Mouse (Mus musculus): ENCODE results near the gene Nnmt.

Gene Nnmt

DNA sequence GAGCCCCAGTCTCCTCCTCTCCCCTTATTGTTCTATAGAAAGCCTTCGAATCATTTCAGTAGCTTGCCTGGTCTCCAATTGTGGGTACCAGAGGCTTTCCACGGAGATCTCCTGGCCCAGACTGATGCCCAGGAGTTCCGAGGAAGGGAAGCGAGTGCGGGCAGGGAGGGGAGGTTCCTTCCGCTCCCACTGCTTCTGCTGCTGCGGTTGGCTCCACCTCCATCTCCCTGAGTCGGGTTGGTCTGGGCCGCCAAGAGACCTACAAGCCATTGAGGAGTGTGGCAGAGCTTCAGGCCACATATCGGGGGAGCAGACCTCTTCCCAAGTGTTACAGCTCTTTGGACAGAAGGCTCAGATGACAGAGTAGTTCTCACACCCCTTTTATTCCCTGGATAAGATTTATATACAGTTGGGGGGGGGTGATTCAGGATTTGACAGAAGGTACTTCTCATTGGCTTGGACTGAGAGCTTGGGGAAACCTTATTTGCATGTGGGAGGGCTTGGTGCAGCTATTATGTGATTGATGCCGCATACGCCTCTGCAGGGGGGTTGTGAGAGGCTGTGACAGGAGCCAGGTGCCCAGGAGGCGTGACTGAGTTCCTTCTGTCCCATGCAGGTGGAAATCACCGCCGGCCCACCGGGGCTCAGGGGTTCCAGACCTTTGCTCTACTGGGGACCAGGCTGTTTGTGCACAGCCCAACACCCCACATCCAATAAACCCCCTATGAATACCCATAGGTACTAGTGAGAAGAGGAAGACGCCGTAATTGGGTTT is 30.8 kb upstream of the Nnmt start:
- no peak for DNase-seq (ENCODE audit: low spot score in 2 of 2)

DNA sequence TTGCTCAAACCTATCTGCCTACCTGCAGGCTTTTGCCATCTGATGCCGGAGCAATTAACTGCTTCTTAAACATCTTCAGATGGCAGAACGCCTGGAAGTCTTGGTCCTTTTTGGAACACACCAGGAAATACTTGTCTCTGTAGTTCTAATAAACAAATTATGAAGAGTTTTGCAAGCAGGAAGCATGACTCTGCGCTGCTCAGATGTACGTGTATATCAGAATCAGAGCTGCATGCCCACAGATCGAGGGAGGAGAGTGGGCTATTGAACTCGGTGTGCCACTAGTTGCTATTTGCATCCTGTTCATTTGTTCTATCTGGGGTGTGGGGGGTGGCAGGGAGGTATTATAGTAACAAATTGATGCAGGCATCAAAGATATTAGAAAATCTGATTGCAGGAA is 28.2 kb upstream of the Nnmt start:
- DNase-seq (ENCODE audit: low spot score in 2 of 2), result no peak

DNA sequence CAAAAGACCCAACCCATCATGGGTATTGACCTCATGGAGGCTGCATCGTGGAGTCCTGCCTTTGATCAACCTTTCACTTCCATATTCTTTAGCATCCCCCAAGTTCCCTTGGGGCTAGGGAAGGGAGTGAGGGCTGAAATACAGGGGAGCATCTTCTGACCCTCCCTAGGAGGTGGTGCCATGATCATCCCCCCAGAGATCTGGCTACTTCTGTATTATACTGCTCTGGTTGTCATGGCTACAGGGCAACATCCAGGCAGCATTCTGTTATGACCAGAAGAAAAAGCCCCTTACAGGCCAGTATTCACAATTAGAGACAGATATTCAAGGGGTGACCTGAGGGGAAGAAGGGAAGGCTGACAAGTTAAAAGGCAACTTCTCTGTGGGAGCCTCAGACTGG is 14.3 kb upstream of the Nnmt start:
- DNase-seq (ENCODE audit: low spot score in 2 of 2), result no peak

DNA sequence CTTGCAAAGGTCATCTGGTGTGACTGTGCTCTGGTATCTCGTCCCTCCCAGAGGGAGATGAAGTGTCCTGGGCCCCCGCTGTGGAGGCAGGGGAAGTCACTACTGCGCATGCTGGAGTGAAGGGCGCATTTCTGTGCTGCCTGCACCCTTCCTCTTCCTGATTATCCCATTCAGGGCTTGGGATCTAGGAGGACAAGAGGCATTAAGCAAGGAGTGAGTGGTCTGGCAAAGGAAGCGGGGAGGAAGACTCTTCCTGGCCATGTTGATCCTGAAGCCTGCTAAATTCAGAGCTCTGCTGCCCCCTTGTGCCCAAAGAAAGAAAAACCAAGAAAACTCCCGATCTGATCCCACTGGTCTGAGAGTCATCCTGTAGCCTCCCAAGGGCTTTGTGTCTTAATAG is 13.6 kb upstream of the Nnmt start:
- peak in 1 of 2 experiments; percentile 66 for DNase-seq (ENCODE audit: low spot score in 2 of 2)

DNA sequence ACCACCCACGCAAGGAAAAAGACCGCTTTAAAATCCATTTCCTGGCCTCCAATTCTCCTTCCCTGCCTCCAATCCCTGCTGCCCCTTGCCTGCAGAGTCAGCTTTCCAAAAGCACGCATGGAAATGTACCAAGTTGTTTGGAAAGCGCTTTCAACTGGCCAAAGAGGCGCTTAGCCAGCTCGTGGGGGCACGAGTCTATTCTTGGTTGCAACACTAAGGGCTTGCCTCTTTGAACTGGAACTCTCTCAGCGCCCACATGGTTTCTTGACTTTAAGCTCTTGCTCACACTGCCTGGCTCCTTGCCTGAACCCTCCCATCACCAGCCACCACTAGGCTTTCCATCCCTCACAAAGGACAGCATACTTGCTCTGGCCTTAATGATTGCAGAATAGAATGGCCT is 13.2 kb upstream of the Nnmt start:
- no peak for DNase-seq (ENCODE audit: low spot score in 2 of 2)

DNA sequence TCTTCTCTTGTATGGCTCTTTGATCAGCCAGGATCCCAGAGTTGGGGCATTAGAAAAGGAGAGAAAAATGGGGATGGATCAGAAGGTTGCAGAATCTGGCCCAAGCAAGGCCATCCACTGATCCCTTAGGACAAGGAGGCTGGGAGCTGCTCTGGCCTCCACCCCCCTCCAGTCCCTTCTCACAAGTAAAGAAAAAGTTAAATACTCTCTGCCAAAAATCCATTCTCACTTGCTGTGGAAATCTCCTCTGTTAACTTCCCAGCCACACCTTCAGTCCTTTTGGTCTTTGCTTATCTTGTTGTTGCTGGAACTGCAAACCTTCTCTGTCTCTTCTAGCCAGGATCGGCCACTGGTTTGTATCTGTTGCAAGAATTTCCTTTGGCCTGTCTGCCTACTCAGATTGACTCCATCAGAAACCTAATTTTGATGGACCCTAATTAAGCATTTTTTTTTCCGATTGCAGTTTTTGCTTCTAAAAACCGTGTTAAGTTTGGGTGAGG is 12.6 kb upstream of the Nnmt start:
- no peak for DNase-seq (ENCODE audit: low spot score in 2 of 2)

DNA sequence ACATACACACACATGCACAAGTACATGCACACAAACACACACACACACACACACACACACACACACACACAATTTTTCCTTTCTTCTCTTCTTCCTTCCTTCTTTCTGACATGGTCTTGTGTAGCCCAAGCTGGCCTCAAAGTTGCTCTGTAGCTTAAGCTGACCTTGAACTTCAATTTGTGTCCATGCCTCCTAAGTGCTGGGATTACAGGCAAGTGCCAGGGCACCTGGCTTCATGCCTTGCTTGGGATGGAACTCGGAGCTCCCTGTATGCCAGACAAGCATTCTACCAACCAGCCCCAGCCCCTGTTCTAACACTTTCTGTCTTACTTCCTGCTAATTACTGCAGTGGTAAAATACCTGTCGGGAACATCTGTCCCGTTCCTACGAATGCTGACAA is 8.3 kb upstream of the Nnmt start:
- no peak for DNase-seq (ENCODE audit: low spot score in 2 of 2)

DNA sequence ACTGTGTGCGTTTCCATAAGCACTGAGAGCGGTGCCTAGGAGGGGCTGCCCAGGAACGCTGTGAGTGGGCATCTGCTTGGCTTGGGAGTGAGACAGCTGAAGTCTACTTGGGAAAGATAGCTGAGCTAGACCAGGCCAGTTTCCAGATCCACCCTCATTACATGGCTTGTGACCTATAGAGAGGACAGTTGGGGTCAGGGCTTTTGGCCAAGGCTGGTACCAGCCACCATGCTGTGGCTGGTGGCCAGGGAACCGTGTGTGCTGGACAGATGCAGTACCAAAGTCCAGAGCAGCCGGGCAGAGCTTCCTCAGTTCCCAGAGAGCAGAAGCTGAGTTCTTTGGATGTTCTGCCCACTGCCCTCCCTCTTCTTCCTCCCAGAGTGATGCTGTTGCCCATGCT is 7.6 kb upstream of the Nnmt start:
- DNase-seq (ENCODE audit: low spot score in 2 of 2), result no peak

DNA sequence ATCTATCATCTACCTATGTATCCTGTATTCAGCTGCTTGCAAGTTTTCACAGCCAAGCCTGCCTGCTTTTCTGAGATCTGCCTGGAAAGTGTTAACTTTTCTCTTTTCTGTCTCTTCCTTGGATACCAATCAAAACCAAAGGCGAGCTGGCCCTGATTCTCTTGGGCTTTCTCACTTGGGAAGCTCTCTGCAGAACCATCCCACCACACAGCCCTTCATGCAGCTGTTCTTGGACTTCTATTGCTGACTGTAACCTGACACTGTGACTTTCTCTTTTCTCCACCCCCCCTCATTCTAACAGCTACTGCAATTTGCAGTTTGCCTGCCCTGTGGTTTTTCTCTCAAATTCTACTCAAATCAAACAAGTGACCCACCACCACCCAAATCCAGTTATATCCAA is 6.1 kb upstream of the Nnmt start:
- DNase-seq (ENCODE audit: low spot score in 2 of 2), result no peak

DNA sequence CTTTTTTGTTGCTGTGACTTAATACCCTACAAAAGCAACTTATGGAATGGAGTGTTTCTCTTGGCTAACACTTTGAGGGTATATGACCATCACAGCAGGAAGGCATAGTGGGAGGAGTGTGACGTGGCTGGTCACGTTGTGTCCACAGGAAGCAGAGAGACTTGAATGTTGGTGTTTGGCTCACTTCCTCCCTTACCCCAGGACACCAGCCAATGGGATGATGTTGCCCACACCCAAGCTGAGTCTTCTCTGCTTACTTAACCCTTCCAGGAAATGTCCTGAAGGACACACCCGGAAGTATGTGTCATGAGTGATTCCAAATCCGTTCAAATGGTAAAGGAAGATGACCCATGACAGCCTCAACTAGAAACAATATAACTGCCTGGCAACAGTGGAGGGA is 4.8 kb upstream of the Nnmt start:
- no peak for DNase-seq (ENCODE audit: low spot score in 2 of 2)

DNA sequence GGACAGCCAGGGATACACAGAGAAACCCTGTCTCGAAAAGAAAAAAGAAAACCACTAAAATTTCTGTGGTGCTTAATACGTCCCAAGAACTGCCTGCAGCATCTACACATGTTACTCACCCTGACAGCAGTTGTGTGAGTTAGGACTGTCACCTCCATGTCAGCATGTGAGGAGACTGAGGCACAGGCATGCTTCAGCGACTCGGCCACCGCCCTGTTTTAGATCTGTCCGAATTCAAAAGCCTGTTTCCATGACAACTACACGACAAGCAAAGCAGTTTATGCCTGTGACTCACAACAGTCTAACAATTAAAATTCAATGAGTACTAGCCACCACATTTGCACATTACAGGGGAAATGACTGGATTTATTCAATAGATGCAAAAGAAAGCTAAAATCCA is 2.5 kb upstream of the Nnmt start:
- DNase-seq (ENCODE audit: low spot score in 2 of 2), result no peak

DNA sequence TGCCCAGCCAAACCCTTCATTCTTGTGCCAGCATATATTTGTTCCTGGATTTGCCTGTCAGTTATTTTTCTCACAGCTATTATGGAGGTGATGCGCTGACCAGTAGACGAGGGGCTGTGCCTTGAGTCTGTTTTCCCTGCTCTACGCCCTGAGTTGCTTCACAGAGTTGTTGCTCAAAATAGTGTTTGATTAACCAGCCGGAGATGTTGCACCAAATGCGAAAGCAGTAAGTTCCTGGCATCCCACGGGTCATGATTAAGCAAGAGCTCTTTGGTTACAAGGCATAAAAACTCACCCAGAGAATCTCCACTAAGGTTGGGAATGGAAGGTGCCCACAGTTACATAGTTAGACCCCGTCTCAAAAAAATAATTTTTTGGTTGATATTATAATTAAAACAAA is 1.2 kb upstream of the Nnmt start:
- no peak for DNase-seq (ENCODE audit: low spot score in 2 of 2)

DNA sequence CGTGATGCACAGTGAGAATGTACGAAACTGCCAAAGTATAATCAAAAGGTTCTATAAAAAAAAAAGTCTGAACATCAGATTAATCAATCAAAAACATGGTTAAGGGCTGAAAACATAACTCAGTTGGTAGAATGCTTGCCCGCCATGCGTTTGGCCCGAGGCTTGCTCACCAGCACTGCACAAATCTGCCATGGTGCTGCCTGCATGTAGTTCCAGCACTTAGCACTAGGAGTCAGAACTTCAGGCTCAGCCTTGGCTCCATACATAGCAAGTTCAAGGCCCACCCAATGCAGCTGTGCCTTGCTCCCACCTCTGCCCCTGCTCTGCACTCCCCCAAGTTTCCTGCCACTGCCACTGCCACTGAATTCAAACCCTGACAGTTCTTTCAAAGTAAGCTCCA is 744 bp upstream of the Nnmt start:
- DNase-seq (ENCODE audit: low spot score in 2 of 2), result no peak

DNA sequence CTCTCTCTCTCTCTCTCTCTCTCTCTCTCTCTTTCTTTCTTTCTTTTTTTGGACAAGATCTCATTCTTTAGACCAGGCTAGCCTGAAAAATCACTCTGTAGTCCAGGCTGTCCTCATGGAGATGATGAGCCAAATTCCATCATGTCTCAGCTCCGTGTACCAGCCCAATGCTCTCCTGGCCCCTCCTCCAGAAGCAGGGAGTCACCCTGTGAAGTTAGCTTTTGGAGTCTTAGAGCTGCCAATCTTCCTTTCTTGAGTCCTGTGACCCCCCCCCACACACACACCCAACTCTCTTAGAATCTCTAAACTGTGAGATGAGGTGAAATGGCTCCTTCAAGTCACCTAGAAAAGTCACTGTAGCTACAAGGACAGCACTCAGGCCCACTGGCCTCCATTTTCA is 727 bp downstream of the Nnmt start:
- no peak for DNase-seq (ENCODE audit: low spot score in 2 of 2)

DNA sequence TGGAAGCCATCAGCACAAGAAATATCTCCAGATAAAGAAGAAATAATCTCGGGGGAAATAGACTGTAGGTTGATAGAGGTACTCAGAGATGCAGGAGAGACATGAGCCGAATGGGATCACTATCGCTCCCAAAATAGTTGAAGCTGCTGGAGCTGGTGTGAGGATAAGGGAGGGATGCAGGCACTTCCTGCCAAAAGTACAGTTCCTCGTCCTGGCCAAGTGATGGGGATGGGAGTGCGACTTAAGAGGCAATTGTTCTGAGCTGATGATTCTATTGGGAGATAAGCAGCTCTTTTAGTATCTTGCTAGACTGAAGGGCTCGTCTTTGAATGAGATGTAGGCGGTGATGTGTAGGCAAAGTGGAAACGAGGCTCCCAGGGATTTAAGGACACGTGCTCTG is 4.1 kb downstream of the Nnmt start:
- no peak for DNase-seq (ENCODE audit: low spot score in 2 of 2)

DNA sequence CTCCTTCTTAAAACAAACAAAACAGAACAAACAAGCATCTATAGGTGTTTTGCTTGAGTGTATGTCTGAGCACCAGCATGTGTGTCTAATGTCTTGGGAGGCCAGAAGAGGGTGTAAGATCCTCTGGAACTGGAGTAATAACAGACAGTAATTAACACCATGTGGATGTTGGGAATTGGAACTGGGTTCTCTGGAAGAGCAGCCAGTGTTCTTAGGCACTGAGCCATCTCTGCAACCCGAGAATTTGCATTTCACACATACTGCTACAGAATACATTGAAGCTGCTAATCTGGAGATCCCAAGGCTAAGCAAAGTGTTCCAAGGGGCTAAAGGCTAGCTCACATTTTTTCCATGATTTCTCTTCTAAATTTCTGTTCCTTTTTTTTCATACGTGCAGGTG is 4.9 kb downstream of the Nnmt start:
- DNase-seq (ENCODE audit: low spot score in 2 of 2), result no peak

DNA sequence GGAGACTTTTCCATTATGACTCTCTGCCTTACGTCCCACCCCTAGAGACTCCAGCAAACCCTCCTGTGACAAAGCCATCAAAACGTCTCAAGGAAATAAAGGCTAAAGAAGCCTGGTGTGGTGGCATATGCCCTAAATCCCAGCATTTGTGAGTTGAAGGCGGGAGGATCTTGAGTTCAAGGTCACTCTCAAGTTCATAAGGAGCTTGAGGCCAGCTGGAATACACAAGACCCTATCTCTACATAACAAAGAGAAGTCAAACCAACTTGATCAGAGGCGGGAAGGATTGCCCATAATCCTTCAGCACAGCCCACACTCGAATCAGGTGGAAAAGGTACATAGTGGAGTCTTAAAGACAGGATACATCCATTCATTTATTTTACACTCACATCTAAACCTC is 7.5 kb downstream of the Nnmt start:
- DNase-seq (ENCODE audit: low spot score in 2 of 2), result no peak

DNA sequence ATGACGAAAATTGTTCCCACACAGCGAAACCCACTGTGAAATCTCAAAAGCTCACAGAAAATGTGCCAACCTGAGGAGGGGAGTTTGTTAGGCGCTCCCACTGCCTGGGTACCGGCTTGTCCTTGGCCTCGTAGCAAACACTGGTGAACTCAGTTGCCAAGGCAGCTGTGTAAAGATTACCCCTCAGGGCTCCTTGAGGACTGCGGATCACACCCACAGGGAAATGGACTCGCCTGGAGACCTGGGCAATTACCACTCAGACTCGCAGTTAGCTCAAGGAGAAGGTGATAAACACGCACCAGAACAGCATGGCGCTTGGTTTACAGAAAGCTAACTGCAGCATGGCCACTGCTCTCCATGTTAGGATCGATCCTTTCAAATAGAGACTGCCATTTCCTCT is 8.0 kb downstream of the Nnmt start:
- no peak for DNase-seq (ENCODE audit: low spot score in 2 of 2)

DNA sequence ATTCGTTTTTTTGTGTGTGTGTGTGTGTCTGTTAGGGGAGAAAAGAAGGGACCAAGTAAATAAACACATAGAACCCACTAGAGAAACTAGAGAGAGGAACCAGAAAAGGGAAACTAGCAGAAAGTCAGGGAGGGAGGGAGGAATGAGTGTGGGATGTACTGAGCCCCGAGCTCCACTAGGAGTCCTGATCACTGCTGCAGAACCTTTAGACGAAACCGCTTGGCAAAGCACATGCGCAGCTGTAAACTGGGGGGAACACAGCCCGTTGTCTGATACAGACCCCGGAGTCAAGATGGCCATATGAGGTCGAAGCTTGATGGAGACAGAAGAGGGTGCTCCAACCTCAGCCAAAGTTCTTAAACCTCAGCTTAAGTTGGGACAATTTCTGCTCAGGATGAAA is 11.0 kb downstream of the Nnmt start:
- DNase-seq (ENCODE audit: low spot score in 2 of 2), result no peak

DNA sequence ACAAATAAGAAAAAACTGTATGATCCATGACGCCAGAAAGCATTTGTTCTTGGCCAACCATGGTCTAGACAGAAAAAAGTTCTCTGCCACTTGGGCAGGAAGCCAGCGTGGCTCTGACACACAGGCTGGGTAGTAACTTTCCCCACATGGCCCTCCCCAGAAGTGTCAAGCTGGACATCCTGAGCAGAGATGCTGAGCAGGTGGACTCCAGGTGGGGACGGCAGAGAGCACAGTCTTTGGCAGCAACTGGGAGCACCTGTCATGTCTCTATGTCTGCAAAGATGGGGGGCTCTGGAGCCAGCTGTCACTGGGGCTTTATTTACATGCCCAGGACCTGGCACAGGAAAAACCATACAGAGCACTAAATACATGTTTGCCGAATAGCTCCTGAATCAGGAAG is 14.3 kb downstream of the Nnmt start:
- DNase-seq (ENCODE audit: low spot score in 2 of 2), result no peak

DNA sequence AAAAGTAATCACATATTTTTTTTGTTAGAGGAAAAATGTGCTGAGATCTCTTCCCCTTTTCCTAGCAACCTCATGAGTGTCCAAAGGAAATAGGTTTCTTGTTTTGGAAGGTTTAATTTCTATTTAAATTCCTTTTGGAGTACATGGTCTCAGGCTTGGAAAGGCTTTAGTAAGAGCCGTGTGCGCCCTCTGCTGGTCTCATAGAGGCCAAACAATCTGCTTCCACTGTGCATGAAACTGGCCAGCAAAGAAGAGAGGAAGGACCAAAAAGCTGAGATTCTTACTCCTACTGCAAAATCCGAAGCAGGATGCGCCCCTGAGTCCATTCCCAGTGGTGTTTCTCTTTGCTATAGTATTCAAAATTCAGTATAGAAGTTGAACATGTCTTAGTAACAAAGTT is 18.6 kb downstream of the Nnmt start:
- DNase-seq (ENCODE audit: low spot score in 2 of 2), result peak; percentile 23 to 55

DNA sequence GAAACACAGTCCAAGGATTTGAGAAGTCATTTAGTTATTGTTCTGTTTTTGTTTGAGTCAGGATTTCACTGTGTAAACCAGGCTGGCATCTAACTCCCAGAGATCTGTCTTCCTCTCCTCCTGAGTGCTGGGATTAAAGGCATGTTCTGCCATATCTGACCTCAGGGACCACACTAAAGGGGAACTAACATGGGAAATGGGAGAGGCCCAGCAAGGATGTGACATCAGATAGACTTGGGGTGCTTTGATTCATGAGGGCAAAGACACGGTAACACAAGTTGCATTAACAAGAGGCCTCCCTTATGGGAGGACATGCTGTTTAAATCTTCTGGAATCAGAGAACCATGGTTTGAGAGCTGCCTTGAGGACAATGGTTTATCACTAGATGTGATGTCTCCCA is 24.1 kb downstream of the Nnmt start:
- DNase-seq (ENCODE audit: low spot score in 2 of 2), result no peak

DNA sequence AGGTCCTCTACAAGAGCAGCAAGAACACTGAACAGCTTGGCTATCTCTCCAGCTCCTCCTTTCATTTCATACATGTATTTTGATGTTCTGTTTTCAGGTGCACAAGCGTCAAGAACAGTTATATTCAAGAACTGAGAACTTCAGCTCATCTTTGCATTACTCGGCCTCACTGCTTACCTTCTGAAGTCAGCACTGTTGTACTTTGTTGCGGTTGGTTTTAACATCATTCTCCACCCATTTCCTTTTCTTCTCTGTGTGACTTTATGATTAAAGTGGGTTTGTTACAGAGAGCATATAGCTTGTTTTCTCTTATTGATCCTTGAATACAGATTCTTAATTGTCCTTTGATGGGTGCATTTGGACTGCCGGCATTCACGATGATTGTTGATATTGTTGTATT is 42.6 kb downstream of the Nnmt start:
- no peak for DNase-seq (ENCODE audit: low spot score in 2 of 2)

DNA sequence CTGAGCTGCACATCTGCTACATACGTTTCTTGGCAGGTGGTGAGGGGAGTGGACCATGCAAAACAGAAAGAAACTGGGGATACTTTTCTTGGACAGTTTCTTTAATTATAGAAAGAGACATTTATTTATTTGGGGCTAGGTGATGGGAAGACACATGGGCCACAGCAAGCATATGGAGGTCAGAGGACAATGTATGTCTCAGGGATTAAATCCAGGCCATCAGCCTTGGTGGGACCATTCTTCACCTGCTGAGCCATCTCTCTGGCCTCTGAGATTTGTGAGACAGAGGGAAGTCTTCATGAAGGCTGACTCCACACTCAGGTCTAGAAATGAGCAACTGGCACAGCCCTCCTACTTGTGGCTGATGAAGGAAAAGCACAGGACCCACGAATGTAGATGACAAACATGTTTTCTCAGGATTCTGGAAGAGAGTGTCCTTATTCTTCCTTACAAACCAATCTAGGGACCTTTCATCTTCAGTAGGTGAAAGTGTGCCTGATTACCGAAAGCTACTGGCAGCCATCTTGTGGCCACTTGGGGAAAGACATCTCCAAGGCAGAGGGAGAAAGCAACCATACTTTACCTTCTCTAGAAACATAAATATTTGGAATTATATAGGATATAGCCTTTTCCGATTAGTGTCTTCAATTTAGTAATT is 45.3 kb downstream of the Nnmt start:
- peak in 1 of 2 experiments; percentile 55 for DNase-seq (ENCODE audit: low spot score in 2 of 2)

Data from frontal cortex, postnatal 14 days (tissue).